Mouse (Mus musculus) limb, embryonic 13.5 days (tissue): ENCODE data around the gene Grk3. TPM values are rescaled to one million over a fixed set of nuclear protein-coding genes. Genes with fewer than 3 reads are reported as not detected.

ENCODE experiments used
- ATAC-seq: fragments of 200-750 bp; cut with Nextera tagmentation; 2 replicates; pipeline ENCODE4 v1.8.0; 2017; ENCODE audit warnings: low read depth, moderate number of reproducible peaks, moderate TSS enrichment; ENCODE audit not compliant: low FRiP score
- H3K27ac ChIP-seq: fragments of 300-500 bp; sonication (generic); 2 replicates; pipeline ENCODE4 v1.5.1; 2015; ENCODE audit warnings: inconsistent platforms, mild to moderate bottlenecking, moderate library complexity
- H3K27me3 ChIP-seq: fragments of 300-500 bp; sonication (generic); 2 replicates; pipeline ENCODE4 v1.6.1; 2015; ENCODE audit warnings: mild to moderate bottlenecking, inconsistent platforms
- H3K36me3 ChIP-seq: fragments of 300-500 bp; sonication (generic); 2 replicates; pipeline ENCODE4 v1.6.1; 2015; ENCODE audit warnings: inconsistent platforms, mild to moderate bottlenecking, moderate library complexity
- H3K4me1 ChIP-seq: fragments of 300-500 bp; sonication (generic); 2 replicates; pipeline ENCODE4 v1.6.1; 2015; ENCODE audit warnings: inconsistent platforms
- H3K4me2 ChIP-seq: fragments of 300-500 bp; sonication (generic); replicated peaks from 2 replicates; pipeline ENCODE4 v1.6.1; 2015; ENCODE audit warnings: inconsistent platforms, mild to moderate bottlenecking, moderate library complexity
- H3K4me3 ChIP-seq: fragments of 300-500 bp; sonication (generic); 2 replicates; pipeline ENCODE4 v1.5.1; 2015; ENCODE audit warnings: moderate library complexity, mild to moderate bottlenecking, inconsistent platforms
- H3K9ac ChIP-seq: fragments of 300-500 bp; sonication (generic); 2 replicates; pipeline ENCODE4 v1.6.1; 2015; ENCODE audit warnings: mild to moderate bottlenecking, inconsistent platforms
- H3K9me3 ChIP-seq: fragments of 300-500 bp; sonication (generic); 2 replicates; pipeline ENCODE4 v1.6.1; 2016; ENCODE audit warnings: inconsistent platforms
- whole genome bisulfite sequencing: fragments of 180-500 bp; shearing (Covaris S2); methylation state at CpG from one replicate; pipeline ENCODE4 v1.1.7; 2015; 5-methylcytosine and 5-hydroxymethylcytosine counted together
- polyA plus RNA-seq: library from polyadenylated mRNA; unstranded; fragments of >200 nt; fragmentation: Nextera tagmentation; extraction: Ambion mirVana; gene quantifications from 2 replicates; pipeline ENCODE4 v1.2.1, GENCODE M21; 2015

Gene Grk3
- polyA plus RNA-seq, 1 experiment from 2014 or later = 14.0 TPM

DNA sequence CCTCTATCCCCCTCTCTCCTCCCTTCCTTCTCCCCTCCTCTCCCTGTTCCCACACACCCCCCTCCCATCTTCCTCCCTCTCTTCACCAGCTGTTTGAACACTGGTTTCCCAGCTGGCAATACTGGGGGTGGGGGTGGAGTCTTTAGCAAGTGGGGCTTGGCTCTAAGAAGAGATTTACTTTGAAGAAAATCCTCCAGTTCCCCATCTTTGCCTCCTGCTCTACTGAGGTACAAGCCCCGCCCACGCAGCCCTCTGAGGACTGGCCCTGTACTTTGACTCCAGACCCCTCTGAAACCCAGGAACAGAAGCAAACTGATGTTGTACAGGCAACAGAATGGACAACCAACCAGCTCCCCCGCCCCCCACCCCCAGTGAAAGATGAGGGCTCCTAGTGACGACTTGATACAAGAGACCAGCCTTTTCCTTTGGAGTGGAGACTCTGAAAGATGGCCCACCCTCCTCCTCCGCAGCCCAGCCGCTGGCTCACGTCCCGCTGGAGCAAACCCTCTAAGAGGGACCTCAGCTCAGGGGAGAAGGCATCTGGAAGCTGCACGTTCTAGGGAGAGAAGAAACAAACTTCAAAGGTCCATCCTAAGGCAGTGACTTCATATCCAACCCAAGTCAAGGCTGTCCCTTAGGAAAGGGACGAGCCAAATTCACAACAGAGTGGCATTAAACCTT is 87.2 kb downstream of the Grk3 start:
- Histone ChIP-seq H3K4me2 (no peak overlapping the region), H3K4me3 (no peak overlapping the region), H3K27me3 (no peaks in the 10 kb centered on the region), H3K9ac (no peak overlapping the region), H3K4me1 (peaks cover 12% of the 10 kb centered on the region), H3K9me3 (no peaks in the 10 kb centered on the region), H3K27ac (no peak overlapping the region), H3K36me3 (peaks cover 26% of the 10 kb centered on the region)
- 42% methylated on average over 10 of the region's 10 CpGs for WGBS
- ATAC-seq = no peak

DNA sequence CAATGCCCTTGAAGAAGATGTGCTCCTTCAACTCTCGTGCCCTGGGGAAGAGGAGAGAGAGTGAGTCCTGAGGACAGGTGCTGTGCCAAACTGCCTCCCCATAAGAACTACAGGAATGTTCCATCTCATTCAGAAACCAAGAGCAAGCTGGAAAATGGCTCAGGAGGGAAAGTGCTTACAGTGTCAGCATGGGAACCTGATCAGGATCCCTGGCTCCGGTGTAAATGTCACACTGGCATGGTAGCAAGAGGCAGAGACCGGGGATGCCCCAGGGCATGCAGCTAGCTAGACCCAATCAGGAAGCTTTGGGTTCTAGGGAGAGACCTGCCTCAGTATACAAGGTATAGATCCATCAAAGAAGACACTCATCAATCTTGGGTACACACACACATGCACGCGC is 90.2 kb downstream of the Grk3 start:
- no peak overlapping the region for H3K27ac ChIP-seq
- H3K4me1 ChIP-seq = peaks cover 7% of the 10 kb centered on the region; the same call in 1 of the 2 replicates
- no peaks in the 10 kb centered on the region for H3K27me3 ChIP-seq
- no peak for ATAC-seq
- H3K36me3 ChIP-seq = peaks cover 27% of the 10 kb centered on the region
- no peaks in the 10 kb centered on the region for H3K9me3 ChIP-seq
- no peak overlapping the region for H3K4me3 ChIP-seq
- WGBS = 94% methylated on average over 5 of the region's 5 CpGs
- no peak overlapping the region for H3K9ac ChIP-seq
- no peak overlapping the region for H3K4me2 ChIP-seq

DNA sequence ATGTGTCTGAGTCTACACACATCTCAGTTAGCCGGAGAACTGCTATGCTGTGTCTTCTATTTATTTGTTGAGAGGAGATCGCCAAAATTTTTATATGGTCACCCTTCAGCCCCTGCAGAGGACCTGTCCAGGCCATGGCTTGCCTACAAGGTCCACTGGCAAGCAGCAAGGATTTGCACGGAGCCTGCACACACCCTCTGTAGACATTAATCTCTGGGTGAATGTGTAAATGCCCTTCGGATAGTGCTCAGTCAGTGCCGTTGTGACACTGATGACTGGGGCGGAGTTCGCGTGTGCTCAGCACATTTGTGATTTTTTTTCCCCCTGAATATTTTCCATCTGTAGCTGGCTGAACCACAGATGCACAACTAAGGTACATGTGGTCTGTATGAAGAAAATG is 90.8 kb downstream of the Grk3 start:
- H3K4me3 ChIP-seq = no peak overlapping the region
- 87% methylated on average over 8 of the region's 8 CpGs for WGBS
- H3K27me3 ChIP-seq = no peaks in the 10 kb centered on the region
- no peak for ATAC-seq
- no peak overlapping the region for H3K9ac ChIP-seq
- H3K9me3 ChIP-seq = no peaks in the 10 kb centered on the region
- peaks cover 7% of the 10 kb centered on the region; the same call in 1 of the 2 replicates for H3K4me1 ChIP-seq
- H3K36me3 ChIP-seq = peaks cover 27% of the 10 kb centered on the region
- no peak overlapping the region for H3K4me2 ChIP-seq
- H3K27ac ChIP-seq = no peak overlapping the region

DNA sequence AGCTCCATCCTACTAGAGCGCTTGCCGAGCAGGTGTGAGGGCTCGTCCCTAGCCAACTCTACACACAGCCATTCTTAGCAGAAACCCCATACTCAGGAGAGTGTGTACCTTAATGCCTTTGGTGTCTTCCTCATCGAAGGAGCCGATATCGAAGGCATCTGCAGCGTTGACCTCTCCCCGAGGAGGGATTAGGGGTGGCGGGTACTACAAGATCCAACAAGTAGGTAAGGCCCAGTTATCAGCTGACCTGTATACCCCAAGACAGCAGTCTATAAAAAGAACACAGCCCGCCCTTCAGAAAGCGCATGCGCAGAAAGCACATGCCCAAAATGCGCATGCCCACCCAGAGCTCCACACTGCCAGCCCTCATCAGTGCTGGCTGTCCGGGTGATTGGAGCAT is 91.8 kb downstream of the Grk3 start:
- no peaks in the 10 kb centered on the region for H3K9me3 ChIP-seq

DNA sequence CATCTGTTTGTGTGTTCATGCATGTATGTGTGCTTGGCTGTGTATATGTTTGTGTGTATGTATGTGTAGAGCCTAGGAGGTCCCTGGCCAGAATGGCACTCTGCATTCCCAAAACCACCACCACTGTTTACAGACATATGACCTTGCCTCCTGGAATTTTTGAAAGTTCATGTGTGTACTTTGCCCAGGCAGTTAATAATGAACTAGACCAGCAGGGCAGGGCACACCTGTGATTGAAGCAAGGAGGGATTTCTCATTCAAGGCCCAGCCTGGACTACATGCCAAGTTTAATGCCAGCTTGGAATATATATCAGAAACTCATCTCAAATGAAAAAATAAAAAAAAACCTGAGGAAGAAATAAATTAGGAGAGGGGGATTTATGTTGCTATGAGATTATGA is 93.7 kb downstream of the Grk3 start:
- no peak for ATAC-seq
- Histone ChIP-seq H3K4me3 (no peak overlapping the region), H3K27me3 (no peaks in the 10 kb centered on the region), H3K4me2 (no peak overlapping the region), H3K9ac (no peak overlapping the region), H3K4me1 (no peaks in the 10 kb centered on the region), H3K27ac (no peak overlapping the region), H3K9me3 (no peaks in the 10 kb centered on the region), H3K36me3 (peaks cover 22% of the 10 kb centered on the region)

More for the DNA sequence above, 91.8 kb downstream of the Grk3 start:
- 90% methylated on average over 14 of the region's 14 CpGs for WGBS
- Histone ChIP-seq H3K4me2 (no peak overlapping the region), H3K27me3 (no peaks in the 10 kb centered on the region), H3K4me3 (no peak overlapping the region), H3K27ac (no peak overlapping the region), H3K36me3 (peaks cover 24% of the 10 kb centered on the region), H3K4me1 (peaks cover 7% of the 10 kb centered on the region; the same call in 1 of the 2 replicates), H3K9ac (no peak overlapping the region)
- no peak for ATAC-seq

DNA sequence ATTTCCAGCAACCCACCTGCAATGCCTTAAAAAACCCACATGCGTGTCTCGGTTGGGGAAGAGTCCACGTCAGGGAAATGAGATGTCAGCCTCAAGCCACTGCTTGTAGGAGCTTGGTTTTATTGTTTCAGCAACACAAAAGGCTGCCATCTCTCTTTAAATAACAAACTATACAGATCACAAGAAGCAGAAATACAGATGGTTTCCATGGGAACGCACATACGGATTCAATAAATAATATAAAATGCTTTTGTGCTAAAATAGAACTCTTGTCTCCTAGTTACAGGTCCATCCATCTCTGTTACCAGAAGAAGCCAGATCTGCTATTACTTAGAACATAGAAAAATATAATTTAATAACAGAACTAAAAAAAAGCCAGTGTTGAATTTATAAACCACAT is 105.2 kb downstream of the Grk3 start:
- peaks cover 14% of the 10 kb centered on the region for H3K36me3 ChIP-seq
- H3K4me2 ChIP-seq = no peak overlapping the region
- no peak overlapping the region for H3K9ac ChIP-seq
- 78% methylated on average over 5 of the region's 5 CpGs for WGBS
- H3K27me3 ChIP-seq = no peaks in the 10 kb centered on the region
- no peak overlapping the region for H3K4me3 ChIP-seq
- H3K27ac ChIP-seq = no peak overlapping the region
- H3K4me1 ChIP-seq = 0 out of 2 replicates have a peak, but pooled peaks cover 4% of the 10 kb centered on the region
- no peak for ATAC-seq
- H3K9me3 ChIP-seq = no peaks in the 10 kb centered on the region

DNA sequence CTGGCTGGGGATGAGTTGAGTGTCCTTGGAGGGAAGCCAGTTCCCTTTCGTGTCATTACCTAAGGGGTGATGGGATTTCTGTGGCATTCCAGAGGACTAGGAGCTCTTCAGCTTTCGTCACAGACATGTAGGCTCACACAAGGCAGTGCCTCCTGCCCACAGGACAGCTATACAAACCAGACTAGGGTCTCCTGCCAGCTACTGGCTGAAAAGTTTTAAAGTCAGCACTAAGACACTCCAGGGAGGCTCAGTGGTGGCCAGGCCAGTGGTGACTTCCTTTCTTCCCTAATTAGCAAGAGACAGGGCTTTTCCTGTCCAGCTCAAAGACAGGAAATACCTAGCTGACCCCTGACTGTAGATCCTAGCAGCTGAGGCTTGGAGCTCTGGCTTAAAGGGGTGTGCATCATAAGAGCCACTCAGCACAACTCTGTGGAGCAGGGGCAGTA is 107.4 kb downstream of the Grk3 start:
- Histone ChIP-seq H3K36me3 (no peaks in the 10 kb centered on the region), H3K9me3 (no peaks in the 10 kb centered on the region; the same call in 1 of the 2 replicates), H3K4me3 (no peak overlapping the region), H3K27ac (no peak overlapping the region), H3K4me2 (no peak overlapping the region), H3K27me3 (no peaks in the 10 kb centered on the region), H3K4me1 (0 out of 2 replicates have a peak, but pooled peaks cover 4% of the 10 kb centered on the region), H3K9ac (no peak overlapping the region)
- ATAC-seq = no peak
- 34% methylated on average over 2 of the region's 2 CpGs for WGBS

DNA sequence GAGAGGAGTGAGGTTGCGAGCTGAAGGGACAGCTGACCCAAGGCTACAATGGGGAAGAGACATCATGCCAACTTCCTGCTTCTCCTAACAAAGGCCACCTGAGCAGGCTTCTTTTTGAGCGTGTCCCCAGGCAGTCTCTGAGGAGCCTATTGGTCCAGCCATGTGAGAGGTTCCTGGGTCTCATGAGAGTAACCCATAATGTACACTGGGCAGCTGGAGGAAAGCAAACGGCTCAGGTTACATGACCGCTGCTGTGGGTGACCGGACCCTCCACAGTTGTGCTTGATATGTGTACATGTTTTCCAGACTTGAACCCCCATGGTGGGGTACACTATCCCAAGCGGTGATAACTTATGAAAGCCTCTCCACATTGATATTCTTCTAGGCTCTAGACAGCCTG is 108.1 kb downstream of the Grk3 start:
- H3K4me3 ChIP-seq = no peak overlapping the region
- H3K27ac ChIP-seq = no peak overlapping the region
- no peaks in the 10 kb centered on the region for H3K36me3 ChIP-seq
- 46% methylated on average over 6 of the region's 6 CpGs for WGBS
- no peaks in the 10 kb centered on the region for H3K27me3 ChIP-seq
- H3K9me3 ChIP-seq = no peaks in the 10 kb centered on the region; the same call in 1 of the 2 replicates
- H3K9ac ChIP-seq = no peak overlapping the region
- H3K4me2 ChIP-seq = no peak overlapping the region
- no peak for ATAC-seq
- H3K4me1 ChIP-seq = 0 out of 2 replicates have a peak, but pooled peaks cover 4% of the 10 kb centered on the region

DNA sequence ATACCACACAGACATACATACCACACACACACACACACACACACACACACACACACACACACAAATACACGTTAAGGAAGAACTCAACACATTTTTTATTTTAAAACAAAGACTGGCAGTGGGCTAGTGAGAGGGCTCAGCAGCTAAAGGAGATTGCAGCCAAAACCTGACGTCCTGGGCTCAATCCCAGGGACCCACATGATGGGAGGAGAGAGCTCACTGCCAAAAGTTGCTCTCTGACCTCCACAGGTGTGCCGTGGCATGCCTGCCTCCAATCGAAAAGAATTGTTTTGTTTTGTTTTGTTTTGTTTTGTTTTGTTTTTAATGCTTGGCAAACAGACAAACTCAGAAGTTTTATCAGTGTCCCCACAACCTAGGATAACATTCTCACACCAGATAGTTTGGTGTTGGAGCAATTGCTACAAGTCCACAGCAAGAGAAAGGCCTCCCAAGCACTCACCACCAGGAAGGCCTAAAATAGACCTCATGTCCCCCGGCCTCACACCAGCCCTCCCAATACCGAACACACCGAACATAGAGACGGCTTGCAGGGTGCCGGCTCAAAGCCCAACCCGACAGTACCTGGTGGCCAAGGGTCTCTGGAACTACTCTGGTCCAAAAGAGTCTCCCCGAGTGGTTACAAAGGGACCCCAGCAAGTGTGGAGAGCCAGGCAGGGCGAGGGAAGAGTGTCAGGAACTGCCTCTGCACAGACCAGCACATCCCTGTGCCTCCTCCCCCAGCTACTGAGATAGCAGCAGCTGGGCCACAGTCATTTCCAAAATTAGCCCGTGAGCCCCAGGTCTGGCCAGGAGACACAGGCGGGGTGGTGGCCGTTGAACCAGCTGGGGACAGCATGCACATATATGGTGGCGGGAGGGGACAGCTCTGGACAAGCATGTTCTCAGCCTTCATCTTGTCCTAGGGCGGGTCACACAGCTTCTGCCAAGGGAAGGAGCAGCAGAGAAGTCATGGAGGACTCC is 119.6 kb downstream of the Grk3 start, which contains the start of gene Myo18b:
Myo18b (minus strand) TSS at position 689 of the 981 bp plus-strand sequence.
- Histone ChIP-seq H3K36me3 (no peaks in the 10 kb centered on the region), H3K9me3 (no peaks in the 10 kb centered on the region), H3K27ac (no peak within 1 kb of the TSS), H3K4me3 (no peak within 1 kb of the TSS), H3K4me2 (no peak within 1 kb of the TSS), H3K4me1 (no peaks in the 10 kb centered on the region), H3K9ac (no peak within 1 kb of the TSS), H3K27me3 (no peaks in the 10 kb centered on the region)
- 76% methylated on average over 17 of the region's 17 CpGs for WGBS
- ATAC-seq = peak; percentile 32; the same call in 1 of the 2 replicates

DNA sequence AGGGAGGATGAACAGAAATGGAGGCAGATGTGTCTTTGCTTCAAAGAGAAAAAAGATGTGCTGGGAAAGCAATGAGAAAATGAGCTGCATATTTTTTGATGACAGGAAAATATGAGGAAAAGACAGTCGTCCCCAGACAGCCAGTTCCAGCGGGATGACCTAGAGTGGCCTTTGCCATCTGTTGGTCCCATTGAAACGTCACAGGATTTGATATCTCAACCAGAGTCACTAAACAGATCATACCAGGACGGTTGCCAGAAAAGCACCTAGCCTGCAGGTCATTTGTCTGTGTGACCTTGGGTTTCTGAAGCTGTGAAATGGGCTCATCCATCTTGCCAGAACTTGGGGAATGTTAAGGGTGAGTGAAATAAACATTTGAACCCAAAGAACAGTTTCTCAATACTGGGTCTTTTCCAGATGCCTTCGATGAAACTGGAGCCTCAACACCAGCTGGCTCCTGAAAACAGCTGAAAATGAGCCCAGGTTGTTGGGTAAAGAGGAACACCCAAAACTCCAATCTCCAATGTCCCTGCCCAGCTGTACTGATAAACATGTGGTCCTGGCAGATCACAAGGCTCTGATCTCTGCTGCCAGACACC is 122.0 kb downstream of the Grk3 start:
- Histone ChIP-seq H3K27ac (no peak overlapping the region), H3K4me3 (no peak overlapping the region), H3K9me3 (no peaks in the 10 kb centered on the region), H3K9ac (no peak overlapping the region), H3K4me2 (no peak overlapping the region), H3K36me3 (no peaks in the 10 kb centered on the region), H3K4me1 (no peaks in the 10 kb centered on the region), H3K27me3 (no peaks in the 10 kb centered on the region)
- WGBS = 69% methylated on average over 5 of the region's 5 CpGs
- ATAC-seq = no peak

DNA sequence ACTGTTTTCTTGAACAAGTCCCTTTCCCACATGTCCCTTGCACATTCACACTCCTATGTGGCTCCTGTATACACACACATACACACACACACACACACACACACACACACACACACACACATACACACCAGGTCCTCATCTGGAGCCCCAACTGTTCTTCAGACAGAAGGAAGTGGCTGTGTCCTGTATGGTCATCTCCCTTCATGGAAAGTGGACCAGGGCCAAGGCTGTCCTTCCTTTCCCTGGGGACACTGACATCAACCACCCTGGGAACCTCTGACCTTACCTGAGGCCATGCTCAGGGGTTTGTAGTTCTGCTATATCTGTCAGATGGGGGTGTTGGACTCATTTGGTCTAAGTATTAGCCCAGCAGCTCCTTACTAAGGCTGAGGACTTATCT is 123.2 kb downstream of the Grk3 start:
- H3K9ac ChIP-seq = no peak overlapping the region
- H3K36me3 ChIP-seq = no peaks in the 10 kb centered on the region
- ATAC-seq = no peak
- no peak overlapping the region for H3K27ac ChIP-seq
- H3K4me3 ChIP-seq = no peak overlapping the region
- H3K4me2 ChIP-seq = no peak overlapping the region
- H3K9me3 ChIP-seq = no peaks in the 10 kb centered on the region
- H3K27me3 ChIP-seq = no peaks in the 10 kb centered on the region
- no peaks in the 10 kb centered on the region for H3K4me1 ChIP-seq

DNA sequence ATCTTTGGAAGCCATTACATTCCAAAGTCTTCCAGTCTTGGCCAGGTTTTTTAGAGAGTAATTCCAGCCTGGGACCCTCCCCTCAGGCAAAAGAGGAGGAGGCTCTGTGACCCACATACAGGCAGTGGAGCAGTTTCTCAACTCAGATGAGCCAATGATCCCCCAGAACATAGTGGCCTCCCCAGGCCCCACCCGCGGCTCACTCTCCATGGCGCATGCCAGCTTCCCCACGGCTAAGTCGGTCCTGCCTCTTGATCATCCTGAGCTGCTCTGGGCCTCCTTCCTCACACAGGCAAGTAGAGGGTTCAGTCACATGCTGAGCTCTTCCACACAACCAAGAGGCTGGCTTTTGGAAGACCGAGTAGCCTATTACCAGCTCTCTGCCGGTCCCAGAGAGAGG is 126.9 kb downstream of the Grk3 start:
- 58% methylated on average over 7 of the region's 7 CpGs for WGBS
- ATAC-seq = no peak
- H3K4me1 ChIP-seq = no peaks in the 10 kb centered on the region
- H3K4me2 ChIP-seq = no peak overlapping the region
- H3K27me3 ChIP-seq = no peaks in the 10 kb centered on the region
- H3K9ac ChIP-seq = no peak overlapping the region
- no peaks in the 10 kb centered on the region for H3K9me3 ChIP-seq
- no peak overlapping the region for H3K27ac ChIP-seq
- no peak overlapping the region for H3K4me3 ChIP-seq
- H3K36me3 ChIP-seq = no peaks in the 10 kb centered on the region
